Mouse (Mus musculus): ENCODE results near the gene Iqce. TPM values are rescaled to one million over a fixed set of nuclear protein-coding genes. Genes with fewer than 3 reads are reported as not detected.

The Iqce gene
- 24.9 TPM for polyA plus RNA-seq (2017; shearing (Covaris generic))

GRCm38 (mm10) chr5:140702103-140702513 lies at the start of gene Iqce:
Gene Iqce, minus strand, starts transcription at chr5:140702378.

GRCm38 (mm10) chr5:140723822-140724221 lies 21.6 kb upstream of the Iqce start, which contains the start of gene Amz1:
Gene Amz1, plus strand, starts transcription at chr5:140724127.

DNA sequence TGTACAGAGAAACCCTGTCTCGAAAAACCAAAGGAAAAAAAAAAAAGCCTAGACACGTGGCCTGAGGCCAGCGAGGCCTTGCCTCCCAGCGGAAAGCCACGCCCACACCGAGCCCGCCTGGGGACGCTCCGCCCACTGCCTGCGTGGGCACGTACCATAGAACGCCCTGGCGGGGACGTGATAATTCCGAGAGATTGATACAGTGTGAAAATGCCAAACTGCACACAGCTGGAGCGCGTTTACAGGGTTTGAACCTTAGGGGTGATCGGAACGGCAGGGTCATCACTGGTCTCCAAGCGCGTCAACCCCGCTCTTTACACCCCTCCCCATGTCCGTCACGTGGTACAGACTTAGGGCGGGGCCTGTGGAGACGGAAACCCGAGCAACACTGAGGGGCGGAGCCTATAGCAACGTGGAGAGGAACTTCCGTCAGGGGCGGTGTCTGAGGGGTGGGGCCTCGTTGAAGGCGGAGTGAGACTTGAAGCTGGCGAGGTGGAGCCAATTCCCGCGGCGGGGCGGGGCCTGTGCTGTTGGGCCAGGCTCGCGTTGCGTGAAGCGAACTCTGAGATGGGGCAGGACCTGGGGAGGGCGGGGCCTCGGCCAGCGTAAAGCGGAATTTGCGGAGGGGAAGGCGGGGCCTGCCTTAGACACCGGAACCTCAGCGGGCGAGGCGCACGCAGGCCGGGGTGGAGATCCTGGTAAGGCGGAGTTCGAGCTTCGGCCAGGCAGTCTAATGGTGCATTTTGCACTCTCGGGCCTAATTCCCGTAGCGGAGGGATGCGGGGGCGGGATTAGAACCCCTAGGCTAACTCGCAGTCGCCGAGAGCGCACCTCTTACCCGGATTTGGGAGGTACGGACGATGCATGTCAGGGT lies 2.4 kb upstream of the Iqce start, which contains the start of gene Brat1:
TSS of gene Brat1 (plus strand) at position 634 of the 874 bp plus-strand sequence.

DNA sequence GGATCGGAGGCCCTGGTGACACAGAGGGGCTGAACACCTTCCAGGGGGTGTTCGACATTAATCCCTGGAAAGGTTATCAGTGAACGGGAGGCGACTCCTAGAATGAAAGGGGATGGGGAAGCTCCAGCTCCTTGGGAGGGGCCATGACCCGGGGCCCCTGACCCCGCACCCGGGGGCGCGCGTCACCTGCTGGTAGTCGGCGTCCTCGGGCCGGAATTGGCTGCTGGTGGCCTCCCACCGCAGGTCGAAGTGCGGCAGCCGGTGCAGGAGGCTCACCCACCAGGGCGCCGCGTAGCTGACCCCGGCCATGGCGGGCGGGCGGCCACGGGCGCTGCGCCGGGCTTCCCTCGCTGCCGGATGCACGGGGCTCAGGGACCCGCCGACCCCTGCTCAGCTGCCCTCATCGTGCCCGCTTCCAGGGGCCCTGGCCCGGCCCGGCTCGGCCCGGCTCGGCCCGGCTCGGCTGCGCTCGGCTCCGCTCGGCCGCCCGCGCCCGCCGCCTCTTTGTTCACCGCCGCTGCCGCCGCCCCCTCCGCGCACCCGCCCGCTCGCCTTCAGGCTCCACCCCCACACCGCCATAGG lies 53.6 kb downstream of the Iqce start, which contains the start of gene Ttyh3:
TSS of gene Ttyh3 (minus strand) at position 513 of the 582 bp plus-strand sequence.

Other genes starting within 250 kb of the Iqce start
- 9.4 TPM for gene Chst12, start 196.8 kb downstream of the Iqce start, polyA plus RNA-seq (2017; shearing (Covaris generic))
- 2.2 TPM for gene Grifin, start 137.3 kb downstream of the Iqce start, polyA plus RNA-seq (2017; shearing (Covaris generic))
- gene Lfng, start 95.1 kb downstream of the Iqce start, polyA plus RNA-seq (2017; shearing (Covaris generic)) = 146 TPM
- 54.6 TPM for gene Ttyh3, start 53.3 kb downstream of the Iqce start, polyA plus RNA-seq (2017; shearing (Covaris generic))
- 19.6 TPM for gene Brat1, start 2.6 kb upstream of the Iqce start, polyA plus RNA-seq (2017; shearing (Covaris generic))
- gene Amz1, start 21.7 kb upstream of the Iqce start, polyA plus RNA-seq (2017; shearing (Covaris generic)) = 4.4 TPM
- gene Gna12, start 128.1 kb upstream of the Iqce start, polyA plus RNA-seq (2017; shearing (Covaris generic)) = 33.9 TPM

All from naive thymus-derived CD4-positive, alpha-beta T cell, adult 5 months (primary cell).